Mouse (Mus musculus): ENCODE results near the gene Kansl2.

- TF ChIP-seq CTCF (IDR thresholded peaks at IDR 0.05; ENCODE audit: insufficient read depth, low read length): no peak
- no peak for TF ChIP-seq POLR2A (IDR thresholded peaks at IDR 0.05; ENCODE audit: borderline replicate concordance, extremely low read depth, low read depth, low read length)
Measured at GRCm38 (mm10) chr15:98546843-98547242, 12.8 kb upstream of the Kansl2 start.
